7 mouse cellular contexts compared by ENCODE assay signal in genomic region chr14:61037321-61038081, GRCm38 (mm10). TPM values are rescaled to one million over a fixed set of nuclear protein-coding genes. Genes with fewer than 3 reads are reported as not detected.
DNase-seq lines count a peak whose midpoint lies in the region; ATAC-seq and TF ChIP-seq lines count a peak whose summit lies in the region.

No protein-coding gene starts in this region.

- ATAC-seq in limb, embryonic 13.5 days (ENCODE audit: low FRiP score, low read depth), result peak; percentile 88
- peak; percentile 94 for ATAC-seq in midbrain, postnatal 0 days (ENCODE audit: low FRiP score)

- H3K27me3 ChIP-seq in limb, embryonic 13.5 days, result 0 out of 2 replicates have a peak, but pooled peaks cover 6% of the 10 kb centered on the region
- no peaks in the 10 kb centered on the region for H3K27me3 ChIP-seq in midbrain, postnatal 0 days (ENCODE audit: insufficient read depth, low read length)
- no peaks in the 10 kb centered on the region for H3K27me3 ChIP-seq in testis, adult 2 months (ENCODE audit: control insufficient read depth, insufficient read depth, low read length)

- TF ChIP-seq CTCF in midbrain, postnatal 0 days (IDR thresholded peaks at IDR 0.05), result peak; percentile 60
- no peak for TF ChIP-seq CTCF in testis, adult 2 months (IDR thresholded peaks at IDR 0.05; ENCODE audit: control insufficient read depth, insufficient read depth, insufficient replicate concordance, low read depth, low read length)

- H3K4me2 ChIP-seq in limb, embryonic 13.5 days (replicated peaks), result peak overlapping the region; percentile 100
- H3K4me2 ChIP-seq in midbrain, postnatal 0 days (ENCODE audit: low read depth, low read length, poor library complexity, severe bottlenecking), result peak overlapping the region; percentile 97

- peak overlapping the region; percentile 74 for H3K9ac ChIP-seq in limb, embryonic 13.5 days
- H3K9ac ChIP-seq in midbrain, postnatal 0 days (replicated peaks; ENCODE audit: low read length, poor library complexity, severe bottlenecking), result peak overlapping the region; percentile 72

- H3K9me3 ChIP-seq in limb, embryonic 13.5 days, result no peaks in the 10 kb centered on the region
- H3K9me3 ChIP-seq in midbrain, postnatal 0 days (ENCODE audit: low read length), result no peaks in the 10 kb centered on the region

- under 1% methylated on average over 38 of the region's 40 CpGs for WGBS in limb, embryonic 13.5 days
- WGBS in midbrain, postnatal 0 days, result 1% methylated on average over 40 of the region's 40 CpGs

- no peak for TF ChIP-seq POLR2A in testis, adult 2 months (IDR thresholded peaks at IDR 0.05; ENCODE audit: control insufficient read depth, low read depth, low read length)

- DNase-seq in adrenal gland, adult 2 months, result peak; percentile 88
- DNase-seq in embryo, embryonic 9.5 days (ENCODE audit: extremely low spot score), result peak; percentile 88
- peak; percentile 37 to 59 for DNase-seq in heart, adult 18-20 months
- DNase-seq in kidney, adult 9 months, result peak; percentile 5
- DNase-seq in midbrain, postnatal 0 days (ENCODE audit: low spot score), result peak; percentile 72

- peak overlapping the region; percentile 65 for H3K4me3 ChIP-seq in limb, embryonic 13.5 days
- H3K4me3 ChIP-seq in midbrain, postnatal 0 days (ENCODE audit: low read depth, low read length), result peak overlapping the region; percentile 69
- peak overlapping the region; percentile 66 for H3K4me3 ChIP-seq in testis, adult 2 months (ENCODE audit: control insufficient read depth, low read depth, low read length)

- peaks cover 19% of the 10 kb centered on the region for H3K4me1 ChIP-seq in limb, embryonic 13.5 days
- H3K4me1 ChIP-seq in midbrain, postnatal 0 days (ENCODE audit: insufficient read depth, low read length), result peaks cover 6% of the 10 kb centered on the region; the same call in 1 of the 2 replicates
- peaks cover 13% of the 10 kb centered on the region for H3K4me1 ChIP-seq in testis, adult 2 months (ENCODE audit: control insufficient read depth, insufficient read depth, low read length)

- no peaks in the 10 kb centered on the region for H3K36me3 ChIP-seq in limb, embryonic 13.5 days
- no peaks in the 10 kb centered on the region for H3K36me3 ChIP-seq in midbrain, postnatal 0 days (ENCODE audit: insufficient read depth, low read length)
- no peaks in the 10 kb centered on the region for H3K36me3 ChIP-seq in testis, adult 2 months (ENCODE audit: control insufficient read depth, insufficient read depth, low read length)

- H3K27ac ChIP-seq in limb, embryonic 13.5 days, result no peak overlapping the region
- peak overlapping the region; percentile 68 for H3K27ac ChIP-seq in midbrain, postnatal 0 days (ENCODE audit: low read depth, low read length)
- no peak overlapping the region for H3K27ac ChIP-seq in testis, adult 2 months (ENCODE audit: control insufficient read depth, insufficient read depth, low read depth, low read length)

RNA-seq across cellular contexts. Expression of gene Tnfrsf19, which starts 8.8 kb away (rescaled TPM):
- 10 to 100 TPM; 47.1 to 49.7 TPM for total RNA-seq in adrenal gland, adult 2 months (2021)
- 97.1 and 167 TPM in 2 replicates for polyA plus RNA-seq in adrenal gland, adult 2 months (2012; rRNA removed)
- 1 to 10 TPM; 2.8 to 3.2 TPM for total RNA-seq in heart, adult 18-20 months (2021)
- polyA plus RNA-seq in limb, embryonic 13.5 days (2015; fragmentation: Nextera tagmentation; extraction: Ambion mirVana), result 42.5 and 51.1 TPM in 2 replicates
- 42.9 and 50.3 TPM in 2 replicates for total RNA-seq in midbrain, postnatal 0 days (2014; rRNA removed)
- polyA plus RNA-seq in midbrain, postnatal 0 days (2015; fragmentation: Nextera tagmentation; extraction: Ambion mirVana), result 29.5 and 32.3 TPM in 2 replicates
- polyA plus RNA-seq in testis, adult 2 months (2012; rRNA removed), result 0.81 and 1.0 TPM in 2 replicates

Comparison
In these comparisons a context has a peak if more than half of its experiments do, and no peak if none do; other contexts are left out.
1. DNase-seq: peak in every context shown above with its lines; median percentile 88 in adrenal gland, adult 2 months; 88 in embryo, embryonic 9.5 days; 72 in midbrain, postnatal 0 days; 48 in heart, adult 18-20 months; 5 in kidney, adult 9 months.
2. RNA of gene Tnfrsf19, which starts 8.8 kb away (polyA plus RNA-seq): 97.1 to 167 TPM in adrenal gland, adult 2 months, 42.5 to 51.1 TPM in limb, embryonic 13.5 days and 29.5 to 32.3 TPM in midbrain, postnatal 0 days; 0.81 to 1.0 TPM in testis, adult 2 months; every median in the first group is over 10 times any median in the second.
3. Peak in every context shown above with its lines, with median percentiles within 50 percentile points of each other: H3K4me3 ChIP-seq.